Mouse (Mus musculus): ENCODE results near the gene Adh4.
A peak's percentile ranks its signal among the peaks of the same experiment; 100 is the strongest.
"Not testable (repeated sequence)": the region's sequence is repeated elsewhere in the genome, so short reads cannot be mapped to it uniquely, and the experiment has no call there.

Gene Adh4

GRCm38 (mm10) chr3:138448077-138448860 lies 33.0 kb downstream of the Adh4 start:
- DNase-seq = no peak

GRCm38 (mm10) chr3:138452169-138452568 lies 36.9 kb downstream of the Adh4 start:
- DNase-seq = no peak

- DNase-seq = no peak
Measured at GRCm38 (mm10) chr3:138454234-138454633, 39.0 kb downstream of the Adh4 start.

GRCm38 (mm10) chr3:138454711-138455435 lies 39.6 kb downstream of the Adh4 start:
- DNase-seq = no peak

GRCm38 (mm10) chr3:138458441-138458840 lies 43.2 kb downstream of the Adh4 start:
- DNase-seq = no peak

GRCm38 (mm10) chr3:138460260-138460659 lies 45.0 kb downstream of the Adh4 start:
- peak; percentile 36 for DNase-seq

- DNase-seq = no peak
Measured at GRCm38 (mm10) chr3:138461832-138462231, 46.6 kb downstream of the Adh4 start.

- peak; percentile 47 for DNase-seq
Measured at GRCm38 (mm10) chr3:138463137-138463536, 47.9 kb downstream of the Adh4 start.

- DNase-seq = no peak
Measured at GRCm38 (mm10) chr3:138463807-138464206, 48.5 kb downstream of the Adh4 start.

- no peak for DNase-seq
Measured at GRCm38 (mm10) chr3:138464573-138465147, 49.4 kb downstream of the Adh4 start.

- DNase-seq = not testable (repeated sequence)
Measured at GRCm38 (mm10) chr3:138466656-138467055, 51.4 kb downstream of the Adh4 start.

- no peak for DNase-seq
Measured at GRCm38 (mm10) chr3:138471066-138471465, 55.8 kb downstream of the Adh4 start.

GRCm38 (mm10) chr3:138479489-138479888 lies 64.2 kb downstream of the Adh4 start:
- DNase-seq = no peak
